Mouse (Mus musculus): ENCODE measurements at regions not wholly inside any gene's neighbourhood (a gene's known extent, or its start where the extent isn't known, plus 50 kb on each side); places are given as distances from the start of the nearest gene placed in this dataset.

- TF ChIP-seq CTCF (IDR thresholded peaks at IDR 0.05; ENCODE audit: borderline replicate concordance, insufficient read depth, low read length) (no peak), POLR2A (IDR thresholded peaks at IDR 0.05; ENCODE audit: low read depth, low read length) (no peak)
These were observed 2099.2 kb downstream of the 4930444P10Rik start for GRCm38 (mm10) chr1:13993825-13994509.

Measured in embryonic fibroblast, embryonic 13.5 days (primary cell).